Mouse (Mus musculus) stomach, postnatal 0 days (tissue): ENCODE measurements at regions not wholly inside any gene's neighbourhood (a gene's known extent, or its start where the extent isn't known, plus 50 kb on each side); places are given as distances from the start of the nearest gene placed in this dataset.
"Not testable (repeated sequence)": the region's sequence is repeated elsewhere in the genome, so short reads cannot be mapped to it uniquely, and the experiment has no call there.

Experiments used
- ATAC-seq: fragments of 200-750 bp; cut with Nextera tagmentation; 2 replicates; pipeline ENCODE4 v1.8.0; 2017; ENCODE audit not compliant: low FRiP score, low TSS enrichment
- DNase-seq: peaks from one replicate; pipeline ENCODE4 v3.0.0-alpha.2; 2016; ENCODE audit warnings: low spot score
- H3K27ac ChIP-seq: fragments of 300-500 bp; sonication (generic); replicated peaks from 2 replicates; pipeline ENCODE4 v1.5.1; 2014; ENCODE audit warnings: mild to moderate bottlenecking, control low read depth
- H3K27me3 ChIP-seq: fragments of 300-500 bp; sonication (generic); 2 replicates; pipeline ENCODE4 v1.6.1; 2014; ENCODE audit warnings: low read length; ENCODE audit not compliant: control insufficient read depth, insufficient read depth
- H3K36me3 ChIP-seq: fragments of 300-500 bp; sonication (generic); 2 replicates; pipeline ENCODE4 v1.6.1; 2014; ENCODE audit warnings: low read length, mixed read lengths; ENCODE audit not compliant: control insufficient read depth, insufficient read depth
- H3K4me1 ChIP-seq: fragments of 300-500 bp; sonication (generic); replicated peaks from 2 replicates; pipeline ENCODE4 v1.6.1; 2014; ENCODE audit warnings: antibody characterized with exemption; ENCODE audit not compliant: control insufficient read depth, insufficient read depth
- H3K4me2 ChIP-seq: fragments of 300-500 bp; sonication (generic); replicated peaks from 2 replicates; pipeline ENCODE4 v1.6.1; 2014; ENCODE audit warnings: low read depth, mild to moderate bottlenecking, control low read depth, moderate library complexity
- H3K4me3 ChIP-seq: fragments of 300-500 bp; sonication (generic); 2 replicates; pipeline ENCODE4 v1.5.1; 2014; ENCODE audit warnings: low read depth, low read length, control low read depth
- H3K9ac ChIP-seq: fragments of 300-500 bp; sonication (generic); 2 replicates; pipeline ENCODE4 v1.6.1; 2014; ENCODE audit warnings: mild to moderate bottlenecking, low read length, control low read depth, mixed read lengths
- H3K9me3 ChIP-seq: fragments of 300-500 bp; sonication (generic); 2 replicates; pipeline ENCODE4 v1.6.1; 2016; ENCODE audit warnings: low read length; ENCODE audit not compliant: control insufficient read depth
- CTCF ChIP-seq: IDR thresholded peaks from 2 replicates; pipeline ENCODE4 v1.5.1; 2016; ENCODE audit warnings: antibody characterized with exemption, low read depth, mild to moderate bottlenecking, moderate library complexity
- EP300 ChIP-seq: optimal IDR thresholded peaks from 2 replicates; pipeline ENCODE3; 2016; ENCODE audit warnings: antibody characterized with exemption
- WGBS: fragments of 180-500 bp; shearing (Covaris S2); extraction: QIAGEN DNeasy Blood & Tissue Kit; methylation state at CpG from one replicate; pipeline ENCODE4 v1.1.7; 2014; 5-methylcytosine and 5-hydroxymethylcytosine counted together

DNA sequence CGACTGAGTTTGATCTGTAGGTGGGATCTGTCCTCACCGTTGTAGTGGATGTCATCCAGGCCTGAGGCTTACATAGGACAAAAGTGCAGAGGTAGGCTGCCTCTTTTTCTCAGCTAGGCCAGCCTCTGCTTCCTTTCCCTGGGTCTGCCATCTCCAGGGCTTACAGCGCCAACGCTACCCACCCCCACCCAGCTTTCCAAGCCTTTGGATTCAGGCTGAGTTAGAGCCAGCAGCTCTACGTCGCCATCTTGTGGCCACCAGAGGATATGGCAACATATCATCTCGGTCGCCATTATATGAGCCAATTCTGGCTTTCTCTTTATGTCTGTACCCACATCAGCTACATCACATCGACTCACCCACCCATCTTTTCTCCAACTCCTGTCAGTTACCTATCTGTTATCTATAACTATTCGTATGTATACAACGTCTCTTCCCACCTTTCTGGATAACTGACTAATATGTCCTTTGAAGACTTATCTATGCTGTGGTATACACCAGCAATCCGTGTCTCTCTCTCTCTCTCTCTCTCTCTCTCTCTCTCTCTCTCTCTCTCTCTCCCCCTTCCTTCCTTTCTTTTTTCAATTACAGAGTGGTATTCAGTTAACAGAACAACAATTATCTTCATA is 74.2 kb upstream of the Klf14 start:
- WGBS, result 10% methylated on average over 12 of the region's 12 CpGs
- Histone ChIP-seq H3K9ac (no peak overlapping the region; the same call in 1 of the 2 replicates), H3K9me3 (no peaks in the 10 kb centered on the region), H3K4me2 (peak overlapping the region; percentile 28), H3K4me3 (peak overlapping the region; percentile 19), H3K4me1 (no peaks in the 10 kb centered on the region), H3K27ac (no peak overlapping the region), H3K36me3 (no peaks in the 10 kb centered on the region), H3K27me3 (no peaks in the 10 kb centered on the region)
- TF ChIP-seq EP300 (no peak), CTCF (peak; percentile 98)
- peak; percentile 49; the same call in 1 of the 2 replicates for ATAC-seq
- DNase-seq, result peak; percentile 63

DNA sequence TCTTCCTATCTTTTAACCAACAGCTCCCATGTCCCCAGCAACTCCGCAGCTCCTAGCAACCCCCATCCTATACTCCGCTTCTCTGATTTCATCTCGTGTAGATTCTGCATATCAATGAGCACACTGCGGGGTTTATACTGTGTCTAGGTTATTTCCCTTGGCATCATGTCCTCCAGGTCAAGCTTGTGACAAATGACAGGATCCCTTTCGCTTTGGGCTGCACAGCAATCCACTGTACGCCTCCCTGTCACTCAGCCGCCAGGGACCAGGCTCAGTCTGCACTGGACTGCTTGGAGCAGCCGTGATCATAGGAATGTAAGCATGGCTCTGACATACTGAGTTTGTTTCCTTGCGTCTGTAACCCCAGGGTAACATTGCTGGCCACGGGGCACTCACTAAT is 75.9 kb upstream of the Klf14 start:
- no peaks in the 10 kb centered on the region for H3K36me3 ChIP-seq
- WGBS, result 65% methylated on average over 10 of the region's 10 CpGs
- H3K27me3 ChIP-seq, result no peaks in the 10 kb centered on the region
- no peaks in the 10 kb centered on the region for H3K4me1 ChIP-seq
- ATAC-seq (no peak), DNase-seq (no peak)
- H3K4me3 ChIP-seq, result no peak overlapping the region
- no peak overlapping the region for H3K9ac ChIP-seq
- no peak for TF ChIP-seq CTCF
- H3K9me3 ChIP-seq, result no peaks in the 10 kb centered on the region
- H3K4me2 ChIP-seq, result no peak overlapping the region
- no peak overlapping the region for H3K27ac ChIP-seq

DNA sequence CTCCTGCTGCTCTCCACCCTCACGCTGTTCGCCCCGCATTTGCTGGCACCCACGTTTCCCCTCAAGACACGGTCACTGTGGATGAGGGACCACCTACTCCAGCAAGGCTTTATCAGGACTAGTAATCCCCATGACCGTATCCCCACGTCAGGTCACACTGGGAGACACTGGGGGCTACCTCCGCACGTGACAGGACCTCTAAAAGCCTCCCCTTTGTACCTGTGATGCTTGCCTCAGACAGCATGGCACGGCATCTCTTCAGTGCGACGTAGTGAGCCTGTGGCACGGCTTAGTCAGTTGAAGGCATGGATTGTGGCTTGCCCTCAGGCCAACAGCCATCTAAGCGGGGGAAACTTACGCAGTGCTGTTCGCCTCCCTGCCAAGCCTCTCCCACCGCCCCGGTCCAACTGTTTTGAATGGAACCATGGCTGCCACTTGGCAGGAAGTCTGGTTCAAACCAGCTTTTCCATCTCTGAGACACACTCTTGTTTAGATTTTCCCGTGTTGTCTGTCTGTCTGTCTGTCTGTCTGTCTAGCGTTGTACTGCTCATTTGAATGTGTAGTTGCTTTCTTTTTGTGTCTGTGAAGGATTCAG is 79.0 kb upstream of the Klf14 start:
- no peaks in the 10 kb centered on the region for H3K9me3 ChIP-seq
- peak overlapping the region; percentile 32; the same call in 1 of the 2 replicates for H3K4me2 ChIP-seq
- no peak overlapping the region for H3K27ac ChIP-seq
- H3K9ac ChIP-seq, result peak overlapping the region; percentile 23; the same call in 1 of the 2 replicates
- no peak for DNase-seq
- H3K36me3 ChIP-seq, result no peaks in the 10 kb centered on the region
- 0 out of 2 replicates have a peak, but pooled peaks have one; percentile 38 for ATAC-seq
- H3K27me3 ChIP-seq, result no peaks in the 10 kb centered on the region
- 65% methylated on average over 20 of the region's 20 CpGs for WGBS
- TF ChIP-seq CTCF, result no peak
- no peak for TF ChIP-seq EP300
- no peaks in the 10 kb centered on the region for H3K4me1 ChIP-seq
- peak overlapping the region; percentile 12; the same call in 1 of the 2 replicates for H3K4me3 ChIP-seq

DNA sequence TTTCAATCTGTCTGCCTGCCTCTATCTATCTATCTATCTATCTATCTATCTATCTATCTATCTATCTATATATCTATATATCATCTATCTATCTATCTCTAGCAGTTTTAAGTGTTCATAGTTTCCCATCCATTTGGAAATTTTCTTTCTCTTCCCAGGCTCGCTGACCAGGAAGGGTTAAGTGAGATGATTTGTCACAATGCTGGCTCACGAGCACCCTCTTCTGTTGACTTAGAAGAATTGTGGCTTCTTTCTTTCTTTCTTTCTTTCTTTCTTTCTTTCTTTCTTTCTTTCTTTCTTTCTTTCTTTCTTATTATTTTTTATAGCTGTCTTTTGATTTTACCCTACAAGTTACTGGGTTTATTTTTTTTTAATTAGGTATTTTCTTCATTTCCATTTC is 79.6 kb upstream of the Klf14 start:
- not testable (repeated sequence) for H3K9ac ChIP-seq, DNase-seq, H3K4me1 ChIP-seq, H3K36me3 ChIP-seq, ATAC-seq, H3K27ac ChIP-seq, H3K9me3 ChIP-seq, H3K27me3 ChIP-seq
- H3K4me3 ChIP-seq, result peak overlapping the region; percentile 12; the same call in 1 of the 2 replicates
- peak overlapping the region; percentile 32; the same call in 1 of the 2 replicates for H3K4me2 ChIP-seq
- peak; percentile 74 for TF ChIP-seq CTCF
- WGBS, result 5% methylated on average over 2 of the region's 2 CpGs

DNA sequence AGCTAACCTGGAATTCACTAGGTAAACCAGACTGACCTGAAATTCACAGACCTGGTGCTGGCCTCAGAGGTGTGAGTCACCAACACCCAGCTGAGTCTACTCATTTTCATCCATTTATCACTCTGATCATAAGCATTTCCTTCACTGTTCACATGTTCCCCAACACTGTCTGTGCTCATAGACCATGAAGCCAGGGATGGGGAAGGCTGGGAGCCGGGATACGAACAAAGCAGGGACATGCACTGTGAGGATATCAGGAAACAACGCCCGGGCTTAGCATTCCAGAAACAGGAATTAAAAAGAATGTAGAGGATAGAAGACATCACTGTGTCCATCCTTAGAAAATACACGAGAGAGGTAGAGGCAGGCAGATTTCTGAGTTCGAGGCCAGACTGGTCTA is 80.6 kb upstream of the Klf14 start:
- H3K27ac ChIP-seq, result no peak overlapping the region
- no peaks in the 10 kb centered on the region for H3K27me3 ChIP-seq
- H3K4me2 ChIP-seq, result no peak overlapping the region
- TF ChIP-seq EP300 (no peak), CTCF (no peak)
- no peaks in the 10 kb centered on the region for H3K4me1 ChIP-seq
- H3K4me3 ChIP-seq, result no peak overlapping the region
- WGBS, result 61% methylated on average over 6 of the region's 6 CpGs
- no peak overlapping the region for H3K9ac ChIP-seq
- H3K9me3 ChIP-seq, result no peaks in the 10 kb centered on the region
- ATAC-seq (no peak), DNase-seq (no peak)
- H3K36me3 ChIP-seq, result no peaks in the 10 kb centered on the region

DNA sequence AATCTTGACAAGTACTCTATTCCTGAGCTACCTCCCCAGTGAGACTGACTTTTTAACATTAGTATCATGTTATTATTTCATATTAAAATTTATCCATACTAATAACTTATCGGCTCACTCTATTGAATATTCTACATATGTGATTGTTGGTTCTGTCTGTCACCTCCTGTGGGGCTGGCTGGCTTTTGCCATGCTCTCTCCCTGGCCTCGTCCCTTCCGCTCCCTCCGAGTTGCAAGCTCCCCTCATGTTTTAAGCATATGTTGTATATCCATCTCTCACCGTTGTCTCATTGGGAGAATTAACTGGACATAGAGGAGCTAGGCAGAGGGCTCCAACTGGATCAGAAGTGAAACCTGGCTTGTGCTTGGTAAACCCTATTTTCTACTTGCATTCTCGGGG is 81.9 kb upstream of the Klf14 start:
- no peaks in the 10 kb centered on the region for H3K4me1 ChIP-seq
- no peak overlapping the region for H3K9ac ChIP-seq
- 84% methylated on average over 6 of the region's 6 CpGs for WGBS
- no peaks in the 10 kb centered on the region for H3K36me3 ChIP-seq
- H3K27ac ChIP-seq, result no peak overlapping the region
- TF ChIP-seq CTCF (no peak), EP300 (no peak)
- no peak for ATAC-seq
- no peak overlapping the region for H3K4me2 ChIP-seq
- no peak for DNase-seq
- no peak overlapping the region for H3K4me3 ChIP-seq
- H3K9me3 ChIP-seq, result no peaks in the 10 kb centered on the region
- H3K27me3 ChIP-seq, result no peaks in the 10 kb centered on the region
